Mouse (Mus musculus) ES-Bruce4 (cell line): ENCODE results near the gene Garem2.

Source experiments
- CTCF ChIP-seq: IDR thresholded peaks from one replicate; pipeline ENCODE4 v1.8.1; 2011; ENCODE audit warnings: low read depth, low read length
- POLR2A ChIP-seq: IDR thresholded peaks from one replicate; pipeline ENCODE4 v1.8.1; 2011; ENCODE audit warnings: low read length; ENCODE audit not compliant: insufficient read depth

DNA sequence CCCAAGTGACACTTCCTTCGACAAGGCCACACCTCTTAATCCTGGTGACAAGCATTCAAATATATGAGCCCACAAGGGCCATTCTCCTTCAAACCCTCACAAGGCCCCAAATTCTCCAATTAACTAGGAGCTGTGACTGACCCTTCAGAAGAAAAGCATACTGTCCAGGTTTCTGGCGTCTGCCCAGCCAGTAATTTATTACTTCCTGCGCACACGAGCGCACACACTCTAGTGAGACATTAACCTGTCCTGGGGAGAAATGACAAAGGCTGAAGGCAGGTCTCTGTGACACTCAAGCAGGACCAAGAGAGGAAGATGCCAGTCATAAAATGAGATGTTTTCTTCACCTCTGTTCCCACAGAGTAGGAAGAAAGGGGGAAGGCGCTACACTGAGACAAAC, 37.2 kb upstream of the Garem2 start:
- TF ChIP-seq CTCF, result no peak
- TF ChIP-seq POLR2A, result no peak
